Mouse (Mus musculus) neural tube, embryonic 13.5 days (tissue): ENCODE results near the gene Krtcap3. TPM values are rescaled to one million over a fixed set of nuclear protein-coding genes. Genes with fewer than 3 reads are reported as not detected.

Experiments used
- ATAC-seq: fragments of 200-750 bp; cut with Nextera tagmentation; 2 replicates; pipeline ENCODE4 v1.8.0; 2017; ENCODE audit warnings: low read depth, mild to moderate bottlenecking, moderate TSS enrichment, moderate library complexity
- H3K27ac ChIP-seq: fragments of 300-500 bp; sonication (generic); replicated peaks from 2 replicates; pipeline ENCODE4 v1.5.1; 2015; ENCODE audit warnings: moderate library complexity, mild to moderate bottlenecking, inconsistent platforms
- H3K27me3 ChIP-seq: fragments of 300-500 bp; sonication (generic); 2 replicates; pipeline ENCODE4 v1.6.1; 2015; ENCODE audit warnings: mild to moderate bottlenecking, inconsistent platforms
- H3K36me3 ChIP-seq: fragments of 300-500 bp; sonication (generic); 2 replicates; pipeline ENCODE4 v1.6.1; 2015; ENCODE audit warnings: mild to moderate bottlenecking, inconsistent platforms
- H3K4me1 ChIP-seq: fragments of 300-500 bp; sonication (generic); replicated peaks from 2 replicates; pipeline ENCODE4 v1.6.1; 2015; ENCODE audit warnings: inconsistent platforms
- H3K4me2 ChIP-seq: fragments of 300-500 bp; sonication (generic); 2 replicates; pipeline ENCODE4 v1.6.1; 2015; ENCODE audit warnings: inconsistent platforms, mild to moderate bottlenecking, moderate library complexity
- H3K4me3 ChIP-seq: fragments of 300-500 bp; sonication (generic); 2 replicates; pipeline ENCODE4 v1.5.1; 2015; ENCODE audit warnings: mild to moderate bottlenecking, inconsistent platforms
- H3K9ac ChIP-seq: fragments of 300-500 bp; sonication (generic); 2 replicates; pipeline ENCODE4 v1.6.1; 2015; ENCODE audit warnings: moderate library complexity, mild to moderate bottlenecking, inconsistent platforms
- H3K9me3 ChIP-seq: fragments of 300-500 bp; sonication (generic); 2 replicates; pipeline ENCODE4 v1.6.1; 2016; ENCODE audit warnings: inconsistent platforms
- WGBS: fragments of 180-500 bp; shearing (Covaris S2); methylation state at CpG from one replicate; pipeline ENCODE4 v1.1.7; 2015; 5-methylcytosine and 5-hydroxymethylcytosine counted together
- polyA plus RNA-seq: library from polyadenylated mRNA; unstranded; fragments of >200 nt; fragmentation: Nextera tagmentation; extraction: Ambion mirVana; gene quantifications from 2 replicates; pipeline ENCODE4 v1.2.1, GENCODE M21; 2015

Gene Krtcap3
- polyA plus RNA-seq, 1 experiment from 2014 or later = 4.7 TPM

- Histone ChIP-seq H3K36me3 (peaks cover 91% of the 10 kb centered on the region), H3K4me1 (peaks cover 11% of the 10 kb centered on the region), H3K9ac (no peak overlapping the region), H3K4me2 (no peak overlapping the region), H3K27me3 (no peaks in the 10 kb centered on the region), H3K27ac (no peak overlapping the region), H3K9me3 (no peaks in the 10 kb centered on the region), H3K4me3 (no peak overlapping the region)
- 89% methylated on average over 8 of the region's 8 CpGs for WGBS
- ATAC-seq = no peak
Measured at GRCm38 (mm10) chr5:31254901-31255300, 3.4 kb downstream of the Krtcap3 start.

- Histone ChIP-seq H3K27me3 (no peaks in the 10 kb centered on the region), H3K9ac (no peak overlapping the region), H3K9me3 (no peaks in the 10 kb centered on the region), H3K36me3 (peaks cover 91% of the 10 kb centered on the region), H3K4me2 (no peak overlapping the region), H3K4me3 (no peak overlapping the region), H3K4me1 (peaks cover 11% of the 10 kb centered on the region), H3K27ac (no peak overlapping the region)
- ATAC-seq = no peak
- 89% methylated on average over 2 of the region's 2 CpGs for WGBS
Measured at GRCm38 (mm10) chr5:31255381-31255780, 3.9 kb downstream of the Krtcap3 start.

- 92% methylated on average over 2 of the region's 2 CpGs for WGBS
- H3K9me3 ChIP-seq = no peaks in the 10 kb centered on the region
- H3K9ac ChIP-seq = no peak overlapping the region
- H3K27me3 ChIP-seq = no peaks in the 10 kb centered on the region
- H3K4me2 ChIP-seq = no peak overlapping the region
- peaks cover 91% of the 10 kb centered on the region for H3K36me3 ChIP-seq
- H3K4me1 ChIP-seq = peaks cover 10% of the 10 kb centered on the region
- H3K4me3 ChIP-seq = no peak overlapping the region
- no peak for ATAC-seq
- no peak overlapping the region for H3K27ac ChIP-seq
Measured at GRCm38 (mm10) chr5:31255971-31256370, 4.5 kb downstream of the Krtcap3 start.

GRCm38 (mm10) chr5:31257616-31258015, 6.1 kb downstream of the Krtcap3 start:
- peaks cover 91% of the 10 kb centered on the region for H3K36me3 ChIP-seq
- H3K4me1 ChIP-seq = no peaks in the 10 kb centered on the region
- no peaks in the 10 kb centered on the region for H3K9me3 ChIP-seq
- H3K9ac ChIP-seq = no peak overlapping the region
- H3K4me2 ChIP-seq = no peak overlapping the region
- H3K4me3 ChIP-seq = no peak overlapping the region
- ATAC-seq = no peak
- no peaks in the 10 kb centered on the region for H3K27me3 ChIP-seq
- H3K27ac ChIP-seq = no peak overlapping the region
- WGBS = 93% methylated on average over 11 of the region's 11 CpGs

GRCm38 (mm10) chr5:31266101-31266500, 14.6 kb downstream of the Krtcap3 start:
- no peak overlapping the region for H3K4me2 ChIP-seq
- H3K4me1 ChIP-seq = no peaks in the 10 kb centered on the region
- H3K27me3 ChIP-seq = no peaks in the 10 kb centered on the region
- H3K4me3 ChIP-seq = no peak overlapping the region
- peaks cover 96% of the 10 kb centered on the region for H3K36me3 ChIP-seq
- no peaks in the 10 kb centered on the region for H3K9me3 ChIP-seq
- no peak overlapping the region for H3K27ac ChIP-seq
- ATAC-seq = no peak
- 94% methylated on average over 7 of the region's 7 CpGs for WGBS
- no peak overlapping the region for H3K9ac ChIP-seq

GRCm38 (mm10) chr5:31267686-31268085, 16.2 kb downstream of the Krtcap3 start:
- 66% methylated on average over 6 of the region's 6 CpGs for WGBS
- Histone ChIP-seq H3K4me2 (no peak overlapping the region), H3K9ac (no peak overlapping the region), H3K36me3 (peaks cover 91% of the 10 kb centered on the region), H3K9me3 (no peaks in the 10 kb centered on the region), H3K4me3 (no peak overlapping the region), H3K27me3 (no peaks in the 10 kb centered on the region), H3K27ac (no peak overlapping the region), H3K4me1 (no peaks in the 10 kb centered on the region)
- no peak for ATAC-seq

GRCm38 (mm10) chr5:31273018-31273417, 21.5 kb downstream of the Krtcap3 start:
- Histone ChIP-seq H3K4me3 (no peak overlapping the region), H3K9ac (no peak overlapping the region), H3K4me1 (no peaks in the 10 kb centered on the region), H3K27ac (no peak overlapping the region), H3K27me3 (no peaks in the 10 kb centered on the region), H3K36me3 (peaks cover 78% of the 10 kb centered on the region), H3K4me2 (no peak overlapping the region), H3K9me3 (no peaks in the 10 kb centered on the region)
- no peak for ATAC-seq
- 91% methylated on average over 6 of the region's 6 CpGs for WGBS

GRCm38 (mm10) chr5:31279245-31279988, 27.9 kb downstream of the Krtcap3 start:
- no peak overlapping the region for H3K27ac ChIP-seq
- H3K27me3 ChIP-seq = no peaks in the 10 kb centered on the region
- H3K9ac ChIP-seq = no peak overlapping the region
- no peak overlapping the region for H3K4me2 ChIP-seq
- H3K4me3 ChIP-seq = no peak overlapping the region
- no peaks in the 10 kb centered on the region for H3K4me1 ChIP-seq
- peaks cover 87% of the 10 kb centered on the region for H3K36me3 ChIP-seq
- 89% methylated on average over 20 of the region's 20 CpGs for WGBS
- H3K9me3 ChIP-seq = no peaks in the 10 kb centered on the region
- no peak for ATAC-seq

GRCm38 (mm10) chr5:31288225-31288624, 36.7 kb downstream of the Krtcap3 start:
- Histone ChIP-seq H3K4me2 (no peak overlapping the region), H3K9me3 (no peaks in the 10 kb centered on the region), H3K9ac (0 out of 2 replicates have a peak overlapping the region, but pooled peaks have one; percentile 13), H3K4me1 (peaks cover 23% of the 10 kb centered on the region), H3K27me3 (no peaks in the 10 kb centered on the region), H3K36me3 (peaks cover 48% of the 10 kb centered on the region), H3K4me3 (no peak overlapping the region), H3K27ac (no peak overlapping the region)
- 77% methylated on average over 4 of the region's 4 CpGs for WGBS
- ATAC-seq = no peak

GRCm38 (mm10) chr5:31288655-31289054, 37.2 kb downstream of the Krtcap3 start:
- no peak overlapping the region for H3K4me2 ChIP-seq
- H3K4me1 ChIP-seq = peaks cover 28% of the 10 kb centered on the region
- H3K27me3 ChIP-seq = no peaks in the 10 kb centered on the region
- no peak overlapping the region for H3K4me3 ChIP-seq
- ATAC-seq = no peak
- H3K27ac ChIP-seq = no peak overlapping the region
- WGBS = 82% methylated on average over 3 of the region's 3 CpGs
- H3K36me3 ChIP-seq = peaks cover 48% of the 10 kb centered on the region
- H3K9ac ChIP-seq = no peak overlapping the region
- H3K9me3 ChIP-seq = no peaks in the 10 kb centered on the region

- H3K4me1 ChIP-seq = peaks cover 38% of the 10 kb centered on the region
- H3K36me3 ChIP-seq = peaks cover 43% of the 10 kb centered on the region
- WGBS = 87% methylated on average over 3 of the region's 3 CpGs
- ATAC-seq = no peak
- no peaks in the 10 kb centered on the region for H3K27me3 ChIP-seq
- H3K9ac ChIP-seq = peak overlapping the region; percentile 74; the same call in 1 of the 2 replicates
- no peak overlapping the region for H3K27ac ChIP-seq
- peak overlapping the region; percentile 53; the same call in 1 of the 2 replicates for H3K4me3 ChIP-seq
- no peaks in the 10 kb centered on the region for H3K9me3 ChIP-seq
- peak overlapping the region; percentile 84 for H3K4me2 ChIP-seq
Measured at GRCm38 (mm10) chr5:31289626-31290230, 38.2 kb downstream of the Krtcap3 start.

GRCm38 (mm10) chr5:31290521-31291360, 39.2 kb downstream of the Krtcap3 start, which contains the start of gene Ift172:
Ift172 (minus strand) TSS chr5:31291116.
- peaks cover 43% of the 10 kb centered on the region for H3K4me1 ChIP-seq
- ATAC-seq = peak; percentile 89
- H3K27me3 ChIP-seq = no peaks in the 10 kb centered on the region
- peaks cover 33% of the 10 kb centered on the region for H3K36me3 ChIP-seq
- H3K4me3 ChIP-seq = peak within 1 kb of the TSS; percentile 53
- no peaks in the 10 kb centered on the region for H3K9me3 ChIP-seq
- peak within 1 kb of the TSS; percentile 74 for H3K9ac ChIP-seq
- peak within 1 kb of the TSS; percentile 89 for H3K27ac ChIP-seq
- WGBS = 3% methylated on average over 45 of the region's 45 CpGs
- peak within 1 kb of the TSS; percentile 84 for H3K4me2 ChIP-seq
